Comparison of ENCODE assay signal across 21 mouse cellular contexts in genomic region chr2:24479906-24480305, GRCm38 (mm10). TPM values are rescaled to one million over a fixed set of nuclear protein-coding genes. Genes with fewer than 3 reads are reported as not detected.
DNase-seq lines count a peak whose midpoint lies in the region; ATAC-seq and TF ChIP-seq lines count a peak whose summit lies in the region.
"Had no signal": no experiment of that assay in that cellular context is flagged by ENCODE, and none has a peak within 500 bp of the region (broad histone marks: within the 10 kb centered on the region; RNA-seq: fewer than 3 reads in every experiment).

No protein-coding gene starts in this region.

- H3K27me3 ChIP-seq in kidney, embryonic 14.5 days (ENCODE audit: control insufficient read depth, insufficient read depth, low read length) = peaks cover 17% of the 10 kb centered on the region
- H3K27me3 ChIP-seq in kidney, embryonic 15.5 days = peaks cover 25% of the 10 kb centered on the region

- no peak for TF ChIP-seq CTCF in gastrocnemius, adult 2 months (IDR thresholded peaks at IDR 0.05)

- H3K4me3 ChIP-seq in kidney, embryonic 14.5 days (ENCODE audit: low read length) = no peak overlapping the region
- H3K4me3 ChIP-seq in kidney, embryonic 15.5 days (replicated peaks) = no peak overlapping the region
- H3K4me3 ChIP-seq in gastrocnemius, adult 2 months = no peak overlapping the region
- H3K4me3 ChIP-seq: embryonic facial prominence, embryonic 13.5 days; liver, embryonic 15.5 days had no signal

- peak; percentile 67 for DNase-seq in kidney, adult 11 months
- peak; percentile 63 for DNase-seq in fibroblast of lung, adult 2 months (ENCODE audit: low read depth)
- no peak for DNase-seq in gastrocnemius, adult 2 months
- DNase-seq: forebrain, postnatal 0 days; heart, adult 18-20 months; layer of hippocampus, adult 9-11 months; lung, postnatal 10 days; midbrain, embryonic 14.5 days had no signal

- intact Hi-C loops in gastrocnemius, adult 2 months (cut with DNase I) = no loop called here

- no peak overlapping the region; the same call in 1 of the 2 replicates for H3K27ac ChIP-seq in kidney, embryonic 14.5 days (ENCODE audit: low read depth, low read length)
- H3K27ac ChIP-seq in kidney, embryonic 15.5 days = peak overlapping the region; percentile 88
- no peak overlapping the region for H3K27ac ChIP-seq in gastrocnemius, adult 2 months
- H3K27ac ChIP-seq: embryonic facial prominence, embryonic 13.5 days; liver, embryonic 15.5 days had no signal

- ATAC-seq in kidney, embryonic 14.5 days (ENCODE audit: low FRiP score, low TSS enrichment) = no peak
- ATAC-seq in kidney, embryonic 15.5 days (replicated peaks; ENCODE audit: low FRiP score) = no peak
- ATAC-seq in CD4-positive, CD25-positive, alpha-beta regulatory T cell, adult 4 months = no peak
- no peak for ATAC-seq in frontal cortex, adult (ENCODE audit: low TSS enrichment)
- ATAC-seq: forebrain, postnatal 0 days had no signal

- no peak overlapping the region for H3K9ac ChIP-seq in kidney, embryonic 14.5 days (ENCODE audit: low read depth, low read length)
- no peak overlapping the region for H3K9ac ChIP-seq in kidney, embryonic 15.5 days
- H3K9ac ChIP-seq: embryonic facial prominence, embryonic 13.5 days; forebrain, postnatal 0 days; liver, embryonic 15.5 days had no signal

- no peaks in the 10 kb centered on the region for H3K36me3 ChIP-seq in kidney, embryonic 14.5 days (ENCODE audit: control insufficient read depth, insufficient read depth, low read length)
- no peaks in the 10 kb centered on the region for H3K36me3 ChIP-seq in kidney, embryonic 15.5 days
- H3K36me3 ChIP-seq: embryonic facial prominence, embryonic 13.5 days; liver, embryonic 15.5 days had no signal

- peaks cover 7% of the 10 kb centered on the region for H3K4me1 ChIP-seq in kidney, embryonic 14.5 days (ENCODE audit: control insufficient read depth, insufficient read depth, low read length)
- peaks cover 36% of the 10 kb centered on the region for H3K4me1 ChIP-seq in kidney, embryonic 15.5 days
- H3K4me1 ChIP-seq: embryonic facial prominence, embryonic 13.5 days; liver, embryonic 15.5 days had no signal

- no peaks in the 10 kb centered on the region for H3K9me3 ChIP-seq in kidney, embryonic 14.5 days (ENCODE audit: control insufficient read depth, low read length)
- H3K9me3 ChIP-seq in kidney, embryonic 15.5 days (replicated peaks) = no peaks in the 10 kb centered on the region
- H3K9me3 ChIP-seq: embryonic facial prominence, embryonic 13.5 days; liver, embryonic 15.5 days had no signal

- no peak overlapping the region for H3K4me2 ChIP-seq in kidney, embryonic 14.5 days (replicated peaks; ENCODE audit: low read depth, low read length)
- peak overlapping the region; percentile 22; the same call in 1 of the 2 replicates for H3K4me2 ChIP-seq in kidney, embryonic 15.5 days
- H3K4me2 ChIP-seq: embryonic facial prominence, embryonic 13.5 days; liver, embryonic 15.5 days had no signal

- 47% methylated on average over 2 of the region's 2 CpGs for whole genome bisulfite sequencing in kidney, embryonic 14.5 days
- WGBS in kidney, embryonic 15.5 days = 42% methylated on average over 2 of the region's 2 CpGs

RNA-seq across cellular contexts. Expression of gene Pax8, which starts 4.5 kb away (rescaled TPM):
- 89.8 and 140 TPM in 2 replicates for polyA plus RNA-seq in kidney, embryonic 14.5 days (2014; fragmentation: Nextera tagmentation; extraction: Ambion mirVana)
- 127 and 129 TPM in 2 replicates for polyA plus RNA-seq in kidney, embryonic 15.5 days (2015; fragmentation: Nextera tagmentation; extraction: Ambion mirVana)
- total RNA-seq in gastrocnemius, adult 2 months (2021) = not detected
- polyA plus RNA-seq in CD4-positive, CD25-positive, alpha-beta regulatory T cell, adult 4 months (2017; shearing (Covaris generic)) = not detected
- total RNA-seq: forebrain, postnatal 0 days; gastrocnemius, adult 8-10 months; heart, adult 18-20 months; hematopoietic stem cell, adult 5-6 weeks; left cerebral cortex, postnatal 10 days; neutrophil, adult 5-6 weeks had no signal
- polyA plus RNA-seq: cortical plate, adult 2 months; heart, embryonic 14.5 days; limb, embryonic 14.5 days had no signal

Comparison
In these comparisons a context has a peak if more than half of its experiments do, and no peak if none do; other contexts are left out.
1. RNA of gene Pax8, which starts 4.5 kb away (polyA plus RNA-seq): 89.8 to 140 TPM in kidney, embryonic 14.5 days and 127 to 129 TPM in kidney, embryonic 15.5 days; not detected in CD4-positive, CD25-positive, alpha-beta regulatory T cell, adult 4 months; every median in the first group is over 10 times any median in the second.